Mouse (Mus musculus) forebrain, embryonic 13.5 days (tissue): ENCODE measurements around the gene Wbp4. TPM values are rescaled to one million over a fixed set of nuclear protein-coding genes. Genes with fewer than 3 reads are reported as not detected.
"Not testable (repeated sequence)": the region's sequence is repeated elsewhere in the genome, so short reads cannot be mapped to it uniquely, and the experiment has no call there.

Experiments used
- ATAC-seq: fragments of 200-750 bp; cut with Nextera tagmentation; 2 replicates; pipeline ENCODE4 v1.8.0; 2017
- H3K27ac ChIP-seq: fragments of 300-500 bp; sonication (generic); 2 replicates; pipeline ENCODE4 v1.5.1; 2015; ENCODE audit warnings: inconsistent platforms, mild to moderate bottlenecking, moderate library complexity
- H3K27me3 ChIP-seq: fragments of 300-500 bp; sonication (generic); 2 replicates; pipeline ENCODE4 v1.6.1; 2015; ENCODE audit warnings: mild to moderate bottlenecking, inconsistent platforms
- H3K36me3 ChIP-seq: fragments of 300-500 bp; sonication (generic); 2 replicates; pipeline ENCODE4 v1.6.1; 2015; ENCODE audit warnings: mild to moderate bottlenecking, inconsistent platforms; ENCODE audit not compliant: poor library complexity, severe bottlenecking
- H3K4me1 ChIP-seq: fragments of 300-500 bp; sonication (generic); 2 replicates; pipeline ENCODE4 v1.6.1; 2015; ENCODE audit warnings: inconsistent platforms
- H3K4me2 ChIP-seq: fragments of 300-500 bp; sonication (generic); 2 replicates; pipeline ENCODE4 v1.6.1; 2015; ENCODE audit warnings: inconsistent platforms, mild to moderate bottlenecking, moderate library complexity
- H3K4me3 ChIP-seq: fragments of 300-500 bp; sonication (generic); 2 replicates; pipeline ENCODE4 v1.5.1; 2015; ENCODE audit warnings: mild to moderate bottlenecking, inconsistent platforms
- H3K9ac ChIP-seq: fragments of 300-500 bp; sonication (generic); 2 replicates; pipeline ENCODE4 v1.6.1; 2015; ENCODE audit warnings: mild to moderate bottlenecking, inconsistent platforms
- H3K9me3 ChIP-seq: fragments of 300-500 bp; sonication (generic); replicated peaks from 2 replicates; pipeline ENCODE4 v1.6.1; 2016; ENCODE audit warnings: inconsistent platforms
- whole genome bisulfite sequencing: fragments of 180-500 bp; shearing (Covaris S2); methylation state at CpG from one replicate; pipeline ENCODE4 v1.1.7; 2015; 5-methylcytosine and 5-hydroxymethylcytosine counted together
- polyA plus RNA-seq: library from polyadenylated mRNA; unstranded; fragments of >200 nt; fragmentation: Nextera tagmentation; extraction: Ambion mirVana; gene quantifications from 2 replicates; pipeline ENCODE4 v1.2.1, GENCODE M21; 2015

The Wbp4 gene
- polyA plus RNA-seq, 1 experiment from 2014 or later, result 51.4 TPM

DNA sequence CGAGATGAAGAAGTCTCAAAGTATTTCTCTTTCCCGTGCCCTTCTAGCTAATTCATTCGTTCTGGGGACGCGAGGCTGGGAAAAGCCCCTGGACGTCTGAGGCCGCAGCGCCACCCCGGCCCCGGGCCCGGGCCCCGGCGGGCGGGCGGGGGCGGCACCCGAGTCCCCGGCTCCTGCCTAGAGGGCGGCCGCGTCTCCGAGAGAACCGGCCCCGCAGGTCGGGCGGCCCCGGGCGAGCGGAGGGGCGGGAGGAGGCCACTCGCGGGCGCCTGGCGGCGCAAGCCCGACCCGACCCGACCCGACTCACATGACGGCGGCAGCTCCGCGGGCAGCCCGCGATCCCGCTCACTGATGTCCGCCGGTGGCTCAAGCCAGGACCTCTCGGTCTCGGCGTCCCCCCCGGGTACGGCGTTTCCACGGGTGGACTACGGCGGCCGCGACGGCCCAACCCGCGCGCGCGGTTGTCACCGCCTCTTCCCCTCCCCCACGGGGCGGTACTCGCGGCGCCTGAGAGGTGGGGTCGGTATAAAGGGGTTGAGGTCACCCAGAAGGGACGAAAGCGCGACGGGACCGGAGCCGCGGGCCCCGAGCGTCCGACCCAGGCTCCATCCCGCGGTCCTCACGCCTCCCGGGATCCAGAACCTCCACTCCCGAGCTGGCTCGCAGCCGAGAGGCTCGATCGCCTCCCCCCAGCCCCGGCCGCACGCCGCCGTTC is 539 bp downstream of the Wbp4 start, which contains the start of gene Elf1:
Gene Elf1 (plus strand): TSS at position 571 of the 715 bp plus-strand sequence.
- H3K4me3 ChIP-seq, result peak within 1 kb of the TSS; percentile 83
- ATAC-seq, result peak; percentile 82

DNA sequence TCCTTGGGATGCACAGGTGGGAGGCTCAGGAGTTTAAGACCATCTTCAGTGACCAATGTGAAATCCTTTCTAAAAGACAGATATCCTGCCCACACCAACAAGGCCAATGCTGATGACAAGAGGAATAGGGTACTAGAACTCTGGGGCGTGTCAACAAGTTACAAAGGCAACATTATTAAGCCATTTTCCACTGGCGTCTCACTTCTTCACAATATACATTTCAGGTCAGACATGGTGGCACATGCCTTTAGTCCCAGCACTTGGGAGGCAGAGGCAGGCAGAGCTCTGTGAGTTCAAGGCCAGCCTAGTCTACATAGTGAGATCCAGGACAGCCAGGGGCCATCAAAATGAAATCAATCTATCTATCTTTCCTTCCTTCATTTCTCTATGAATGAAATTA is 7.9 kb downstream of the Wbp4 start:
- Histone ChIP-seq H3K4me3 (no peak overlapping the region), H3K27me3 (no peaks in the 10 kb centered on the region), H3K9ac (no peak overlapping the region), H3K4me1 (peaks cover 3% of the 10 kb centered on the region; the same call in 1 of the 2 replicates), H3K9me3 (no peaks in the 10 kb centered on the region), H3K36me3 (peaks cover 79% of the 10 kb centered on the region), H3K27ac (no peak overlapping the region), H3K4me2 (no peak overlapping the region)
- ATAC-seq, result no peak
- 97% methylated on average over 2 of the region's 2 CpGs for WGBS

More for the DNA sequence above, 539 bp downstream of the Wbp4 start, which contains the start of gene Elf1:
- Histone ChIP-seq H3K9me3 (no peaks in the 10 kb centered on the region), H3K9ac (peak within 1 kb of the TSS; percentile 97), H3K27me3 (no peaks in the 10 kb centered on the region), H3K4me1 (peaks cover 35% of the 10 kb centered on the region), H3K4me2 (peak within 1 kb of the TSS; percentile 66), H3K36me3 (peaks cover 17% of the 10 kb centered on the region), H3K27ac (peak within 1 kb of the TSS; percentile 100)
- under 1% methylated on average over 91 of the region's 96 CpGs for WGBS

DNA sequence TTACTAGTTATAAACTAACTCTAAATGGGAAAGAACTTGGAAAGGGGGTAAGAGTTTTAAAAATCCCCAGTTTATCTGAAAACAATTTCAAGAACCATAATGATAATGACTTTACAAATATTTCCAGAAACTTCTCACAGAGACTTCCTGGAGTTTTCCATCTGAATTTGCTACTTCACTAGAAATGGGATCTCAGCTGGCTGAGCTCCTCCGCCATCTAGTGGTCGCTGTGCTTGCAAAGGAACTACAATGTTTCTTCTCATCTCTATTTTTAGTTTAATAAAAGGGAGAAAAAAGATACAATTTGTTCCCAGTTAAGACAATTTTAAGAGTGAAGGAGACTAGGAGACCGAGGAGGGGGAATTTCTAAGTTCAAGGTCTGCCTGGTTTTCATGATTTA is 13.7 kb downstream of the Wbp4 start:
- H3K9ac ChIP-seq, result no peak overlapping the region
- H3K4me1 ChIP-seq, result no peaks in the 10 kb centered on the region
- peaks cover 84% of the 10 kb centered on the region for H3K36me3 ChIP-seq
- H3K4me3 ChIP-seq, result no peak overlapping the region
- no peak for ATAC-seq
- H3K27ac ChIP-seq, result no peak overlapping the region
- no peaks in the 10 kb centered on the region for H3K9me3 ChIP-seq
- H3K4me2 ChIP-seq, result no peak overlapping the region
- WGBS, result 26% methylated on average over 3 of the region's 3 CpGs
- H3K27me3 ChIP-seq, result no peaks in the 10 kb centered on the region

DNA sequence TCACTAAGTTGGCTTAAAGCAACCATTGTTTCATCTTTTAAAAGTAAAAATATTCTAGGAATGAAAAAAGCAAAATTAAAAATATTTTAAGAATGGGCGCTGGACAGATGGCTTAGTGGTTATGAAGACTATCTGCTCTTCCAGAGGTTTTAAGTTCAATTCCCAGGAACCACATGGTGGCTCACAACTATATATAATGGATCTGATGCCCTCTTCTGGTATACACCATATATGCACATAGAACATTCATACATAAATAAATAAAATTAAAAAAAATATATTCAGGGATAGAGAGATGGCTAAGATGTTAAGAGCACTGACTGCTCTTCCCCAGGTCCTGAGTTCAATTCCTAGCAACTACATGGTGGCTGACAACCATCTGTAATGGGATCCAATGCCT is 15.7 kb downstream of the Wbp4 start:
- Histone ChIP-seq H3K36me3 (peaks cover 80% of the 10 kb centered on the region), H3K27me3 (no peaks in the 10 kb centered on the region), H3K4me1 (no peaks in the 10 kb centered on the region), H3K4me3 (no peak overlapping the region), H3K4me2 (no peak overlapping the region), H3K27ac (no peak overlapping the region), H3K9me3 (no peaks in the 10 kb centered on the region), H3K9ac (no peak overlapping the region)
- 91% methylated on average over 1 of the region's 1 CpGs for WGBS
- ATAC-seq, result no peak

DNA sequence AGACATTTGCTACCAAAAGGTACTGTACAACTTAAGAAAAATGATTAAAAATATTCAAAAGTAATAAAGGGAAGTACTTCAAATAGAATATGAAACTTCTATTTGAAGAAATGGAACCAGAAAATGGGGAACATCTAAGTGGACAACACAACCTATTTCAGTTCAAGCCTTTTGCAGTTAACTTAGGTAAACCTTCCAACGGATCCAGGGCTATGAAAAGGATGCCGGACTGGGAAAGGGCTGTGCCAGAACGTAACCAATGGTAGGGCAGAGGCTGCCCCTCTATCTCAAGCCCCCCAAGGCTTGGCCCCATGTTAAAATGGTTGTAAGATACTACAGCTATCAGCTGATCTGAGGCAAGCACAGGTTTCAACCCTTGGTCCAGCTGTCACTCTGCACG is 20.3 kb downstream of the Wbp4 start:
- WGBS, result 96% methylated on average over 4 of the region's 4 CpGs

DNA sequence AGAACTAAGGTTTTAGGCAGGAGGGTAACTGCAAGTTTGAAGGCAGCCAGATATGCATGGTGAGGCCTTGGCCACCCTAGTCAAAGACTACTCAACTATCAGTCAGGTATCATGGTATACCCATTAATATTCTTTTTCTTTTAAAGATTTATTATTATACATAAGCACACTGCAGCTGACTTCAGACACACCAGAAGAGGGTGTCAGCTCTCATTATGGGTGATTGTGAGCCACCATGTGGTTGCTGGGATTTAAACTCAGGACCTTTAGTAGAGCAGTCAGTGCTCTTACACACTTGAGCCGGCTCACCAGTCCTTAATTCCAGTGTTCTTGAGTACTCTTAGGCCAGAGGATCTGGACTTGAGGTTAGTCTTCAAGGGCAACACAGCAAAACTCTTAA is 20.9 kb downstream of the Wbp4 start:
- ATAC-seq, result no peak
- WGBS, result 87% methylated on average over 1 of the region's 1 CpGs
- H3K4me2 ChIP-seq, result no peak overlapping the region
- H3K9ac ChIP-seq, result no peak overlapping the region
- no peaks in the 10 kb centered on the region for H3K9me3 ChIP-seq
- H3K4me1 ChIP-seq, result no peaks in the 10 kb centered on the region
- H3K27me3 ChIP-seq, result no peaks in the 10 kb centered on the region
- peaks cover 44% of the 10 kb centered on the region for H3K36me3 ChIP-seq
- no peak overlapping the region for H3K27ac ChIP-seq
- H3K4me3 ChIP-seq, result no peak overlapping the region

More for the DNA sequence above, 20.3 kb downstream of the Wbp4 start:
- H3K27me3 ChIP-seq, result no peaks in the 10 kb centered on the region
- no peak for ATAC-seq
- H3K36me3 ChIP-seq, result peaks cover 50% of the 10 kb centered on the region
- no peak overlapping the region for H3K4me2 ChIP-seq
- H3K27ac ChIP-seq, result no peak overlapping the region
- H3K4me1 ChIP-seq, result no peaks in the 10 kb centered on the region
- no peaks in the 10 kb centered on the region for H3K9me3 ChIP-seq
- no peak overlapping the region for H3K9ac ChIP-seq
- H3K4me3 ChIP-seq, result no peak overlapping the region

DNA sequence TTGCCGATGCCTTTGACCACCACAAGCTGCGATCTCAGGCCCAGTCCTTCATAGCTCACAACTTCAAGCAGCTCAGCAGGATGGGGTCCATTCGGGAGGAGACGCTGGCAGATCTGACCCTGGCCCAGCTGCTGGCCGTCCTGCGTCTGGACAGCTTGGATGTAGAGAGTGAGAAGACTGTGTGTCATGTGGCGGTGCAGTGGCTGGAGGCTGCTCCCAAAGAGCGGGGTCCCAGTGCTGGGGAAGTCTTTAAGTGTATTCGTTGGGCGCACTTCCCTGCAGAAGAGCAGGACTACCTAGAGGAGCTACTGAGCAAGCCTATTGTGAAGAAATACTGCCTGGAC is 28.8 kb downstream of the Wbp4 start:
- H3K4me1 ChIP-seq, H3K27me3 ChIP-seq, H3K27ac ChIP-seq, H3K4me3 ChIP-seq, H3K9ac ChIP-seq, H3K4me2 ChIP-seq, H3K9me3 ChIP-seq, H3K36me3 ChIP-seq: not testable (repeated sequence)
- 0 out of 2 replicates have a peak, but pooled peaks have one; percentile 16 for ATAC-seq
- WGBS, result 98% methylated on average over 8 of the region's 10 CpGs

DNA sequence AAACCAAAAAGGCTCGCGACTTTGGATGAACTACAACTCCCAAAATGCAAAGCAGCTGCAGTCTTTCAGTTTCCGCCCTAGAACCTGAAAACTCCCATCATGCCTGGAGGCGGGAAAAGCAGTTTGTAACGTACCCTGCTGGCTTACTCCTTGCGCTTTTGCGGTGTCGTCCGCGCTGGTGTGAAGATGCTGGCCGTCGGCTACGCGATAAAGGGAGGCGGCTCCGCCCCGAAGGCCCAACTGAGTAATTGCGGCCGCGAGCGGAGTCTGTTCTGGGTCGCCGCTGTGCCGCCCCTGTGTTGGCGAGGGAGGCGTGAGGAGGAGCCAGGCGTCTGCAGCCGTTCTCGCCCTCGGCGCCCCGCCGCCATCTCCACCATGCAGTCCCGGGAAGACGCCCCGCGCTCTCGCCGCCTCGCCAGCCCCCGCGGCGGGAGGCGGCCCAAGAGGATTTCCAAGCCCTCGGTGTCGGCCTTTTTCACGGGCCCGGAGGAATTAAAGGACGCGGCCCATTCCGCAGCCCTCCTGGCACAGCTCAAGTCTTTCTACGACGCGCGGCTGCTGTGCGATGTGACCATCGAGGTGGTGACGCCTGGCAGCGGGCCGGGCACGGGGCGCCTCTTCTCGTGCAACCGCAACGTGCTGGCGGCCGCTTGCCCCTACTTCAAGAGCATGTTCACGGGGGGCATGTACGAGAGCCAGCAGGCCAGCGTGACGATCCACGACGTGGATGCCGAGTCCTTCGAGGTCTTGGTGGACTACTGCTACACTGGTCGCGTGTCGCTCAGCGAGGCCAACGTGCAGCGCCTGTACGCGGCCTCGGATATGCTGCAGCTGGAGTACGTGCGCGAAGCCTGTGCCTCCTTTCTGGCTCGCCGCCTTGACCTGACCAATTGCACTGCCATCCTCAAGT is 29.4 kb downstream of the Wbp4 start, which contains the start of gene Kbtbd6:
Gene Kbtbd6 (plus strand): TSS at position 155 of the 910 bp plus-strand sequence.
- not testable (repeated sequence) for H3K9me3 ChIP-seq, H3K4me1 ChIP-seq, H3K36me3 ChIP-seq, H3K27me3 ChIP-seq
- H3K4me2 ChIP-seq, result peak within 1 kb of the TSS; percentile 67
- peak; percentile 93 for ATAC-seq
- H3K4me3 ChIP-seq, result peak within 1 kb of the TSS; percentile 53
- 23% methylated on average over 36 of the region's 89 CpGs for WGBS
- H3K9ac ChIP-seq, result peak within 1 kb of the TSS; percentile 68
- H3K27ac ChIP-seq, result peak within 1 kb of the TSS; percentile 32; the same call in 1 of the 2 replicates

DNA sequence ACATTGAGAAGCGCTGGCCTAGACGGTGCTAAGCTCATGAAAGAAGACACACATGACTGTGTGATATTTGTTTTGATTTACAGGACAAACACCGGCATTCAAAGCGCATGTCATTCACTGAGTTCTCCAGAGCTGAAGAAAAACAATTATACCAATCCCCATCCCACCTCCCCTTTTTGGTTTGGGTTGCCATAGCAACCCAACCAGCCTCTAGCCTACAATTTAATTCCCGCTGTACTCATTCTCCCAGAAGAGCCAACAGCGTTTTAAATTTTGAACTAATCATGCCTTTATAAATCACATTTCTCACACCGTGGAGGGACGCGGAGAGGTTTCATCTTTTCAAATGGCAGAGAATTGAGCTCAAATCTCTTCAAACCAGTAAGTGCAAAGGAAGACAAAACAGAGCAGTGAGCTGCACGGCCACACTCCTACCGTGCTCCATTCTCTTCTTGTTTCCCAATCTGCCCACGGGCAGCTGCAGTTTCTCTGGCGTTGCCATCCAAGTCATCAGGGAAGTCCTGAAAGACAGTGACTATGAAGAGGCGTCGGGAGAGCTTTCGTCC is 36.2 kb downstream of the Wbp4 start:
- Histone ChIP-seq H3K36me3 (no peaks in the 10 kb centered on the region), H3K4me3 (peak overlapping the region; percentile 29), H3K9me3 (no peaks in the 10 kb centered on the region), H3K4me2 (peak overlapping the region; percentile 53), H3K27me3 (no peaks in the 10 kb centered on the region), H3K9ac (peak overlapping the region; percentile 17; the same call in 1 of the 2 replicates), H3K4me1 (peaks cover 19% of the 10 kb centered on the region), H3K27ac (peak overlapping the region; percentile 77)
- peak; percentile 88 for ATAC-seq
- 6% methylated on average over 16 of the region's 16 CpGs for WGBS

DNA sequence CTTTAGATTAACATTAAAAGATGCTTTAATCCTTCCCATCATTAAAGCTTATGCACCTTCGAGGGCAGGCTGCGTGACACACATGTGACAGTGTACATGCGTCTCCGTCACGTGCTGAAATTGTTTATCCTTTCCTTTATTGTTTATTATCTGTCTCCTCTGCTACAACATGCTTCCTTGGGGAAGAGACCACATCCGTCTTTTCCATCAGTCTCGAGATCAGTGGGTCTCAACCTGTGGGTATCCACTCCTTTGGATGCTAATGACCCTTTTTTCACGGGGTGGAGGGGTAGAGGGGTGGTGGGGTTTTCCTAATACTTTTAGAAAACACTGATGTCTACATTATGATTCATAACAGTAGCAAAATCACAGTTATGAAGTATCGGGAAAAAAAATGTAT is 36.7 kb downstream of the Wbp4 start:
- WGBS, result 70% methylated on average over 9 of the region's 9 CpGs
- no peaks in the 10 kb centered on the region for H3K27me3 ChIP-seq

DNA sequence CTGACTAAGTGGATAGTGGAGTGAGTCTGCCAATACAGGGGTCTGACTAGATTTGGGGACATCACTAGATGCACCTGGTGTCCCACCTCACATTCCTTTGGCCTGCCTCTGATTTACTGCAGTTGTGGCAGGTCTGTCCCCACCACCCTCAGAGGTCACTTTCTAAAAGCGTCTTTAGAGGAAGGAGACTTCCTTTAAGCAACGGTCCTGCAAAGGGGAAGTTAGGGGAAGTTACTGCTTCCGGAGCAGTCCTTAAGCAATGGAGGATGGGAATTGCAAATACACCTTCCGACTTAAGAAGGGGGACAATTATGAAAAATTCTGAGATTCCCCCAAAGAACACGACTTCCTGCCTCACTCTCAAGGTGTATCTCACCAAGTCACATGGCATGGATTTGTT is 39.9 kb downstream of the Wbp4 start:
- ATAC-seq, result no peak
- H3K4me3 ChIP-seq, result no peak overlapping the region
- H3K36me3 ChIP-seq, result no peaks in the 10 kb centered on the region
- no peak overlapping the region for H3K4me2 ChIP-seq
- no peaks in the 10 kb centered on the region for H3K27me3 ChIP-seq
- no peak overlapping the region for H3K9ac ChIP-seq
- 90% methylated on average over 5 of the region's 5 CpGs for WGBS
- H3K27ac ChIP-seq, result no peak overlapping the region
- H3K4me1 ChIP-seq, result peaks cover 19% of the 10 kb centered on the region
- H3K9me3 ChIP-seq, result 0 out of 2 replicates have a peak, but pooled peaks cover 3% of the 10 kb centered on the region

More for the DNA sequence above, 36.7 kb downstream of the Wbp4 start:
- Histone ChIP-seq H3K27ac (peak overlapping the region; percentile 77), H3K4me3 (peak overlapping the region; percentile 29), H3K4me1 (peaks cover 19% of the 10 kb centered on the region), H3K36me3 (no peaks in the 10 kb centered on the region), H3K9ac (peak overlapping the region; percentile 17; the same call in 1 of the 2 replicates), H3K9me3 (0 out of 2 replicates have a peak, but pooled peaks cover 3% of the 10 kb centered on the region), H3K4me2 (peak overlapping the region; percentile 53)
- peak; percentile 50 for ATAC-seq

DNA sequence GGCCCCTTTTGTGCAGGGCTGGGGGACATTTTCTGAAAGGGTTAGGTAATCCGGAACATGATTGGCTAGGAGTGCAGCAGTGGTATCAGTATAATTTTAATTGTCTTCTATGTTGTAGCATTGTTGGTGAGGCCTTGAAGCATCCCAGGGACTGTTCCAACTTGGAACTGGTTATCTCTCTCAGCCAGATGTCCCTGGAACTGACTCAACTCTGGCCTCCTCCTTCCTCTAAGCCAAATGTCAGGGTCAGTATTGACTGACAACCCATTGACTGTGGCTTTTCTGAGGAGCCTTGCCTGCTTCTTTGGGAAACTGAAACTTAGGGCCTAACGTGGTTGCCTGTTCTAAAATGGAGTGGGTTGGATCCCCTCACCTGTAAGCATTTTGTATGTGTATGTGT is 40.7 kb downstream of the Wbp4 start:
- Histone ChIP-seq H3K9me3 (0 out of 2 replicates have a peak, but pooled peaks cover 3% of the 10 kb centered on the region), H3K4me2 (no peak overlapping the region), H3K4me3 (no peak overlapping the region), H3K9ac (no peak overlapping the region), H3K27me3 (no peaks in the 10 kb centered on the region), H3K27ac (no peak overlapping the region), H3K36me3 (no peaks in the 10 kb centered on the region), H3K4me1 (peaks cover 15% of the 10 kb centered on the region)
- WGBS, result 93% methylated on average over 2 of the region's 2 CpGs
- ATAC-seq, result no peak
